Mouse (Mus musculus) small intestine, adult 2 months (tissue): ENCODE measurements at regions not wholly inside any gene's neighbourhood (a gene's known extent, or its start where the extent isn't known, plus 50 kb on each side); places are given as distances from the start of the nearest gene placed in this dataset.

Source experiments
- CTCF ChIP-seq: fragments of 200-500 bp; IDR thresholded peaks from 2 replicates; pipeline ENCODE4 v1.5.1; 2012; ENCODE audit warnings: low read depth, mild to moderate bottlenecking, control low read depth, inconsistent platforms, low read length, moderate library complexity, mixed read lengths; ENCODE audit not compliant: insufficient replicate concordance, insufficient read length; ENCODE audit errors: extremely low read depth
- POLR2A ChIP-seq: fragments of 200-500 bp; IDR thresholded peaks from 2 replicates; pipeline ENCODE4 v1.6.1; 2012; ENCODE audit warnings: low read depth, mild to moderate bottlenecking, control low read depth, inconsistent platforms, low read length, moderate library complexity

GRCm38 (mm10) chr1:72050858-72051257, 161.2 kb downstream of the Mreg start:
- TF ChIP-seq CTCF (no peak), POLR2A (no peak)
